Mouse (Mus musculus) lung, postnatal 0 days (tissue): ENCODE data around the gene Zswim1.

Experiments
- CTCF ChIP-seq: IDR thresholded peaks from 2 replicates; pipeline ENCODE4 v1.5.1; 2016; ENCODE audit warnings: antibody characterized with exemption, mild to moderate bottlenecking
- EP300 ChIP-seq: IDR thresholded peaks from 2 replicates; pipeline ENCODE4 v1.6.1; 2016; ENCODE audit warnings: antibody characterized with exemption, mild to moderate bottlenecking, control low read depth

DNA sequence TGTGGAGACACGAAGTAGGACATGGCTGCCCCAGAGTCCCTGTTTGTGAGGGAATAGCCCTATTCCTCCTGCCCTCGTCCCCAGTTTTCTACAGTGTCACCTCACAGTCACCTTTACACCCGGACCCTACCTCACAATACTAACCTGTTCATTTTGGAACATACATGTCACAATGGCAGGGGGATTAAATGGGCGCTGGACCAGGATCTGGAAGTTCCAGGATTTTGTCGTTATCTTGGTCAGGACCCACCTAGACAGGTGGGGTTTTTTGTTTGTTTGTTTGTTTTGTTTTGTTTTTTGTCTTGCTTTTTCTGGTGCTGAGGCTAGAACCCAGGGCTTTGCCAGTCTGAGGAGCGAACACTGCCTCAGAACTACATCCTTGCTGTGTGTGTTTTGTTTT, 6.0 kb downstream of the Zswim1 start, which contains the start of gene Spata25:
- TF ChIP-seq CTCF (no peak), EP300 (no peak)
